Mouse (Mus musculus): ENCODE measurements around the gene Crat. TPM values are rescaled to one million over a fixed set of nuclear protein-coding genes. Genes with fewer than 3 reads are reported as not detected.
"Not testable (repeated sequence)": the region's sequence is repeated elsewhere in the genome, so short reads cannot be mapped to it uniquely, and the experiment has no call there.

Crat gene
- polyA plus RNA-seq, 1 experiment from 2014 or later: 30.0 TPM

- H3K4me2 ChIP-seq (replicated peaks; ENCODE audit: low read depth, low read length): no peak overlapping the region
- no peak for ATAC-seq (ENCODE audit: insufficient number of reproducible peaks, insufficient read depth, low FRiP score, low read depth)
- H3K27ac ChIP-seq (ENCODE audit: low read length): no peak overlapping the region
- whole genome bisulfite sequencing: 83% methylated on average over 5 of the region's 5 CpGs
- H3K36me3 ChIP-seq (ENCODE audit: control insufficient read depth, insufficient read depth, low read length): peaks cover 53% of the 10 kb centered on the region
- H3K4me1 ChIP-seq (ENCODE audit: control insufficient read depth, insufficient read depth, low read length): peaks cover 20% of the 10 kb centered on the region
- H3K9ac ChIP-seq (replicated peaks; ENCODE audit: low read depth, low read length): no peak overlapping the region
- no peaks in the 10 kb centered on the region for H3K27me3 ChIP-seq (ENCODE audit: control insufficient read depth, insufficient read depth, low read length)
- H3K9me3 ChIP-seq (ENCODE audit: control insufficient read depth, low read depth, low read length): no peaks in the 10 kb centered on the region
- H3K4me3 ChIP-seq (ENCODE audit: low read depth, low read length): no peak overlapping the region
Observed at GRCm38 (mm10) chr2:30436156-30436545, 20.5 kb upstream of the Crat start.

- Histone ChIP-seq H3K9me3 (ENCODE audit: control insufficient read depth, low read depth, low read length) (no peaks in the 10 kb centered on the region), H3K36me3 (ENCODE audit: control insufficient read depth, insufficient read depth, low read length) (peaks cover 59% of the 10 kb centered on the region), H3K9ac (replicated peaks; ENCODE audit: low read depth, low read length) (no peak overlapping the region), H3K27me3 (ENCODE audit: control insufficient read depth, insufficient read depth, low read length) (no peaks in the 10 kb centered on the region), H3K4me3 (ENCODE audit: low read depth, low read length) (no peak overlapping the region), H3K27ac (ENCODE audit: low read length) (no peak overlapping the region), H3K4me1 (ENCODE audit: control insufficient read depth, insufficient read depth, low read length) (peaks cover 14% of the 10 kb centered on the region), H3K4me2 (replicated peaks; ENCODE audit: low read depth, low read length) (no peak overlapping the region)
- WGBS: 54% methylated on average over 5 of the region's 5 CpGs
- peak; percentile 51 for ATAC-seq (ENCODE audit: insufficient number of reproducible peaks, insufficient read depth, low FRiP score, low read depth)
Observed at GRCm38 (mm10) chr2:30435326-30436155, 19.9 kb upstream of the Crat start.

- peaks cover 73% of the 10 kb centered on the region for H3K36me3 ChIP-seq (ENCODE audit: control insufficient read depth, insufficient read depth, low read length)
Observed at GRCm38 (mm10) chr2:30429156-30429555, 13.5 kb upstream of the Crat start.

GRCm38 (mm10) chr2:30421432-30421831 lies 5.8 kb upstream of the Crat start:
- no peak for ATAC-seq (ENCODE audit: insufficient number of reproducible peaks, insufficient read depth, low FRiP score, low read depth)
- WGBS: 65% methylated on average over 4 of the region's 4 CpGs

More at GRCm38 (mm10) chr2:30429156-30429555, 13.5 kb upstream of the Crat start:
- no peaks in the 10 kb centered on the region for H3K27me3 ChIP-seq (ENCODE audit: control insufficient read depth, insufficient read depth, low read length)
- no peak overlapping the region for H3K27ac ChIP-seq (ENCODE audit: low read length)
- no peak overlapping the region for H3K4me2 ChIP-seq (replicated peaks; ENCODE audit: low read depth, low read length)
- H3K9me3 ChIP-seq (ENCODE audit: control insufficient read depth, low read depth, low read length): no peaks in the 10 kb centered on the region
- H3K4me3 ChIP-seq (ENCODE audit: low read depth, low read length): no peak overlapping the region
- H3K4me1 ChIP-seq (ENCODE audit: control insufficient read depth, insufficient read depth, low read length): no peaks in the 10 kb centered on the region
- ATAC-seq (ENCODE audit: insufficient number of reproducible peaks, insufficient read depth, low FRiP score, low read depth): no peak
- no peak overlapping the region for H3K9ac ChIP-seq (replicated peaks; ENCODE audit: low read depth, low read length)

GRCm38 (mm10) chr2:30419112-30419511 lies 3.5 kb upstream of the Crat start:
- Histone ChIP-seq H3K27ac (ENCODE audit: low read length) (peak overlapping the region; percentile 66; the same call in 1 of the 2 replicates), H3K27me3 (ENCODE audit: control insufficient read depth, insufficient read depth, low read length) (no peaks in the 10 kb centered on the region), H3K4me1 (ENCODE audit: control insufficient read depth, insufficient read depth, low read length) (peaks cover 14% of the 10 kb centered on the region), H3K9ac (replicated peaks; ENCODE audit: low read depth, low read length) (no peak overlapping the region), H3K9me3 (ENCODE audit: control insufficient read depth, low read depth, low read length) (no peaks in the 10 kb centered on the region), H3K4me3 (ENCODE audit: low read depth, low read length) (no peak overlapping the region), H3K36me3 (ENCODE audit: control insufficient read depth, insufficient read depth, low read length) (no peaks in the 10 kb centered on the region), H3K4me2 (replicated peaks; ENCODE audit: low read depth, low read length) (peak overlapping the region; percentile 20)
- WGBS: 28% methylated on average over 10 of the region's 10 CpGs
- ATAC-seq (ENCODE audit: insufficient number of reproducible peaks, insufficient read depth, low FRiP score, low read depth): no peak

More at GRCm38 (mm10) chr2:30421432-30421831, 5.8 kb upstream of the Crat start:
- H3K27me3 ChIP-seq (ENCODE audit: control insufficient read depth, insufficient read depth, low read length): no peaks in the 10 kb centered on the region
- no peaks in the 10 kb centered on the region for H3K9me3 ChIP-seq (ENCODE audit: control insufficient read depth, low read depth, low read length)
- no peak overlapping the region for H3K4me2 ChIP-seq (replicated peaks; ENCODE audit: low read depth, low read length)
- H3K36me3 ChIP-seq (ENCODE audit: control insufficient read depth, insufficient read depth, low read length): peaks cover under 1% of the 10 kb centered on the region
- H3K4me1 ChIP-seq (ENCODE audit: control insufficient read depth, insufficient read depth, low read length): peaks cover 14% of the 10 kb centered on the region
- H3K27ac ChIP-seq (ENCODE audit: low read length): no peak overlapping the region
- H3K9ac ChIP-seq (replicated peaks; ENCODE audit: low read depth, low read length): no peak overlapping the region
- H3K4me3 ChIP-seq (ENCODE audit: low read depth, low read length): no peak overlapping the region

GRCm38 (mm10) chr2:30418259-30418658 lies 2.6 kb upstream of the Crat start:
- peaks cover 14% of the 10 kb centered on the region for H3K4me1 ChIP-seq (ENCODE audit: control insufficient read depth, insufficient read depth, low read length)
- no peaks in the 10 kb centered on the region for H3K27me3 ChIP-seq (ENCODE audit: control insufficient read depth, insufficient read depth, low read length)
- no peaks in the 10 kb centered on the region for H3K36me3 ChIP-seq (ENCODE audit: control insufficient read depth, insufficient read depth, low read length)
- H3K4me2 ChIP-seq (replicated peaks; ENCODE audit: low read depth, low read length): peak overlapping the region; percentile 6; the same call in 1 of the 2 replicates
- H3K9me3 ChIP-seq (ENCODE audit: control insufficient read depth, low read depth, low read length): no peaks in the 10 kb centered on the region
- WGBS: 65% methylated on average over 6 of the region's 6 CpGs
- no peak overlapping the region for H3K27ac ChIP-seq (ENCODE audit: low read length)
- H3K4me3 ChIP-seq (ENCODE audit: low read depth, low read length): no peak overlapping the region
- H3K9ac ChIP-seq (replicated peaks; ENCODE audit: low read depth, low read length): no peak overlapping the region
- ATAC-seq (ENCODE audit: insufficient number of reproducible peaks, insufficient read depth, low FRiP score, low read depth): no peak

GRCm38 (mm10) chr2:30417595-30418165 lies 2.1 kb upstream of the Crat start:
- 69% methylated on average over 5 of the region's 5 CpGs for WGBS
- Histone ChIP-seq H3K27ac (ENCODE audit: low read length) (no peak overlapping the region), H3K4me3 (ENCODE audit: low read depth, low read length) (no peak overlapping the region), H3K9me3 (ENCODE audit: control insufficient read depth, low read depth, low read length) (no peaks in the 10 kb centered on the region), H3K4me2 (replicated peaks; ENCODE audit: low read depth, low read length) (no peak overlapping the region; the same call in 1 of the 2 replicates), H3K4me1 (ENCODE audit: control insufficient read depth, insufficient read depth, low read length) (peaks cover 14% of the 10 kb centered on the region), H3K27me3 (ENCODE audit: control insufficient read depth, insufficient read depth, low read length) (no peaks in the 10 kb centered on the region), H3K36me3 (ENCODE audit: control insufficient read depth, insufficient read depth, low read length) (no peaks in the 10 kb centered on the region), H3K9ac (replicated peaks; ENCODE audit: low read depth, low read length) (no peak overlapping the region)
- ATAC-seq (ENCODE audit: insufficient number of reproducible peaks, insufficient read depth, low FRiP score, low read depth): no peak

- WGBS: 71% methylated on average over 6 of the region's 6 CpGs
- H3K36me3 ChIP-seq (ENCODE audit: control insufficient read depth, insufficient read depth, low read length); H3K27ac ChIP-seq (ENCODE audit: low read length); H3K27me3 ChIP-seq (ENCODE audit: control insufficient read depth, insufficient read depth, low read length); ATAC-seq (ENCODE audit: insufficient number of reproducible peaks, insufficient read depth, low FRiP score, low read depth); H3K9me3 ChIP-seq (ENCODE audit: control insufficient read depth, low read depth, low read length); H3K9ac ChIP-seq (replicated peaks; ENCODE audit: low read depth, low read length): not testable (repeated sequence)
- Histone ChIP-seq H3K4me3 (ENCODE audit: low read depth, low read length) (peak overlapping the region; percentile 89; the same call in 1 of the 2 replicates), H3K4me2 (replicated peaks; ENCODE audit: low read depth, low read length) (peak overlapping the region; percentile 89), H3K4me1 (ENCODE audit: control insufficient read depth, insufficient read depth, low read length) (peaks cover 14% of the 10 kb centered on the region)
Observed at GRCm38 (mm10) chr2:30417154-30417553, 1.5 kb upstream of the Crat start.

Measured in stomach, embryonic 14.5 days (tissue).